Comparison of ENCODE assay signal across 8 mouse cellular contexts in the genomic region with DNA sequence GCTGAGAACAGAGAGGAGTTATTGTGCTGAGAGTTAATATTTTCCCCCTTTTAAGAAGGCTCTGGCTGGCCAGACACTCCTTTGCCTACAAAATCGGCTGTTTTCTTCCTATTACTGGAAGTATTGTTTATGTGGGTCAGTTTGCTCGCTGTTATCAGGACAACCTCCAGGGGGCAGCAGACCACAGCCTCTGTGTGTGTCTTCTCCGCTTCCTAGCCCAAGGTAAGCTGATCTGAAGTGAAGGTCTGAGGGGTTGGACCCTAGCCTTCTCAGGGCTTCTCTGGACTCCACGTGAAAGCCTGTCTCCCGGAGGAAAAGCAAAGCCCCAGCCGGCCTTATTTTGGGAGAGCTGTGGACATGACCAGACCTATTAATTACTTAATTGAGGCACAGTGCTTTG.
A peak's percentile ranks its signal among the peaks of the same experiment; 100 is the strongest.
DNase-seq lines count a peak whose midpoint lies in the region; ATAC-seq lines count a peak whose summit lies in the region.

No protein-coding gene starts in this region.

- no peaks in the 10 kb centered on the region for H3K9me3 ChIP-seq in forebrain, embryonic 15.5 days
- no peaks in the 10 kb centered on the region for H3K9me3 ChIP-seq in hindbrain, embryonic 14.5 days (ENCODE audit: control insufficient read depth, low read length)

- peak overlapping the region; percentile 34; the same call in 1 of the 2 replicates for H3K4me2 ChIP-seq in forebrain, embryonic 15.5 days (replicated peaks)
- no peak overlapping the region; the same call in 1 of the 2 replicates for H3K4me2 ChIP-seq in hindbrain, embryonic 14.5 days (replicated peaks)

- peaks cover 12% of the 10 kb centered on the region for H3K4me1 ChIP-seq in forebrain, embryonic 15.5 days
- no peaks in the 10 kb centered on the region for H3K4me1 ChIP-seq in hindbrain, embryonic 14.5 days (replicated peaks; ENCODE audit: control insufficient read depth, insufficient read depth, low read length)

- 0 out of 2 replicates have a peak overlapping the region, but pooled peaks have one; percentile 7 for H3K9ac ChIP-seq in forebrain, embryonic 15.5 days (replicated peaks)
- no peak overlapping the region for H3K9ac ChIP-seq in hindbrain, embryonic 14.5 days

- 3% methylated on average over 6 of the region's 6 CpGs for WGBS in forebrain, embryonic 15.5 days
- 7% methylated on average over 6 of the region's 6 CpGs for WGBS in hindbrain, embryonic 14.5 days

- peak; percentile 92 for DNase-seq in NIH3T3 (ENCODE audit: low read depth)
- DNase-seq in cerebellum, adult 11-12 months: peak; percentile 61
- DNase-seq in hindbrain, embryonic 14.5 days (ENCODE audit: low spot score): peak; percentile 94
- DNase-seq in layer of hippocampus, postnatal 25 days (ENCODE audit: extremely low spot score in 1 of 2, low spot score in 1 of 2): peak; percentile 88 to 98
- peak; percentile 78 to 88 for DNase-seq in lung, postnatal 4 days
- peak; percentile 79 for DNase-seq in right cerebral cortex, adult 18-20 months
- peak; percentile 74 to 85 for DNase-seq in urinary bladder, adult 18-20 months (ENCODE audit: low spot score in 2 of 2)

- no peak overlapping the region for H3K27ac ChIP-seq in forebrain, embryonic 15.5 days (replicated peaks)
- no peak overlapping the region for H3K27ac ChIP-seq in hindbrain, embryonic 14.5 days

- no peak overlapping the region for H3K4me3 ChIP-seq in forebrain, embryonic 15.5 days
- no peak overlapping the region for H3K4me3 ChIP-seq in hindbrain, embryonic 14.5 days (replicated peaks; ENCODE audit: low read length)

- ATAC-seq in forebrain, embryonic 15.5 days (replicated peaks): peak; percentile 64
- ATAC-seq in hindbrain, embryonic 14.5 days (ENCODE audit: low FRiP score): no peak

- H3K36me3 ChIP-seq in forebrain, embryonic 15.5 days: no peaks in the 10 kb centered on the region
- no peaks in the 10 kb centered on the region for H3K36me3 ChIP-seq in hindbrain, embryonic 14.5 days (replicated peaks; ENCODE audit: control insufficient read depth, insufficient read depth)

- 0 out of 2 replicates have a peak, but pooled peaks cover 10% of the 10 kb centered on the region for H3K27me3 ChIP-seq in forebrain, embryonic 15.5 days
- H3K27me3 ChIP-seq in hindbrain, embryonic 14.5 days (ENCODE audit: control insufficient read depth, insufficient read depth, low read length): 0 out of 2 replicates have a peak, but pooled peaks cover 4% of the 10 kb centered on the region
